Mouse (Mus musculus): ENCODE measurements around the gene Lrtm1. TPM values are rescaled to one million over a fixed set of nuclear protein-coding genes. Genes with fewer than 3 reads are reported as not detected.

Gene Lrtm1
- polyA plus RNA-seq, 1 experiment from 2014 or later, result not detected

DNA sequence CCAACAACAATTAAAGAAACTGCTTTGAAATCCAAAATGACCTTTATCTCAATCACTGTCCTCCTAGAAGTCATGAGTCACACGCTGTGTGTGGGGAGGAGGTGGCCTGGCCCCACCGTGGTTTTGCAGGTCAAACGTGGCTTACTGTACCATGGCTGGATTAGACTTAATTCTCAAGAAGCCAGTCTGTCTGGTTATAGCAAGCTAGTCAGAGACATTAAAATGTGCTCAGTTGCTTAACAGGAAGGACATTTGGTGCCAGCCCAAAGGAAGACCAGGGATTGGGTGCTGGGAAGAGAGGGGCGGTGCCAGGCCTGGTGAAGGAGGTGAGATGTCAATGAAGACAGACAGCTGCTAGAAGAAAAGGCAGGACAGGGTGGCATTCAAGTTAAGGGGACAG lies 62.6 kb downstream of the Lrtm1 start:
- Histone ChIP-seq H3K27me3 (ENCODE audit: control insufficient read depth, insufficient read depth, low read length) (no peaks in the 10 kb centered on the region), H3K36me3 (ENCODE audit: control insufficient read depth, insufficient read depth, low read length) (no peaks in the 10 kb centered on the region), H3K27ac (ENCODE audit: low read length) (no peak overlapping the region), H3K9ac (replicated peaks; ENCODE audit: low read depth, low read length) (no peak overlapping the region), H3K4me2 (replicated peaks; ENCODE audit: low read depth, low read length) (no peak overlapping the region), H3K9me3 (ENCODE audit: control insufficient read depth, low read depth, low read length) (no peaks in the 10 kb centered on the region), H3K4me3 (ENCODE audit: low read depth, low read length) (no peak overlapping the region), H3K4me1 (ENCODE audit: control insufficient read depth, insufficient read depth, low read length) (no peaks in the 10 kb centered on the region)
- no peak for ATAC-seq (ENCODE audit: insufficient number of reproducible peaks, insufficient read depth, low FRiP score, low read depth)
- WGBS, result 63% methylated on average over 4 of the region's 4 CpGs

DNA sequence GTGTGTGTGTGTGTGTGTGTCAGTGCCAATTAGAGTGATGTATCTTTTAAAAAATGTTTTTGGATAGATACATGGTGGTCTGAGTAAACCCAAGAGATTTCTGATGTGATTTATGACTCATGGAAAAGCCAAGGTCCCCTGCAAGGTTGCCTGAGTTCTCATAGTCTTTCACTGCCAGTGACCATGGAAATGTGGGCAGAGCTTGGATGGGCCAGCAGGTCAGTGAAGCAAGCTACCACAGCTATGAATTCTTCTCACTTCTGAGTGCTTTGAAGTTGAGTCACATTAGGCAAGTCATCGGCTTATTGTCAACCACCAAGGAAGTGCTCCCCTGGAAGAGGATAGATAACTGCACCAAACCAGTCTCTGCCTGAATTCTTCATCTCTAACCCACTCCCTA lies 64.2 kb downstream of the Lrtm1 start:
- Histone ChIP-seq H3K4me2 (replicated peaks; ENCODE audit: low read depth, low read length) (no peak overlapping the region), H3K9ac (replicated peaks; ENCODE audit: low read depth, low read length) (no peak overlapping the region), H3K9me3 (ENCODE audit: control insufficient read depth, low read depth, low read length) (no peaks in the 10 kb centered on the region), H3K27me3 (ENCODE audit: control insufficient read depth, insufficient read depth, low read length) (no peaks in the 10 kb centered on the region), H3K4me1 (ENCODE audit: control insufficient read depth, insufficient read depth, low read length) (no peaks in the 10 kb centered on the region), H3K36me3 (ENCODE audit: control insufficient read depth, insufficient read depth, low read length) (no peaks in the 10 kb centered on the region), H3K27ac (ENCODE audit: low read length) (no peak overlapping the region), H3K4me3 (ENCODE audit: low read depth, low read length) (no peak overlapping the region)
- WGBS, result 68% methylated on average over 1 of the region's 1 CpGs
- ATAC-seq (ENCODE audit: insufficient number of reproducible peaks, insufficient read depth, low FRiP score, low read depth), result no peak
